Mouse (Mus musculus) testis, adult 2 months (tissue): ENCODE results near the gene 1700029I15Rik.

ENCODE experiments used
- CTCF ChIP-seq: fragments of 200-500 bp; IDR thresholded peaks from 2 replicates; pipeline ENCODE4 v1.5.1; 2012; ENCODE audit warnings: low read depth, mild to moderate bottlenecking, inconsistent platforms, low read length, moderate library complexity; ENCODE audit not compliant: control insufficient read depth, insufficient read depth, insufficient replicate concordance
- POLR2A ChIP-seq: fragments of 200-500 bp; IDR thresholded peaks from 2 replicates; pipeline ENCODE4 v1.6.1; 2012; ENCODE audit warnings: low read depth, mild to moderate bottlenecking, inconsistent platforms, low read length, moderate library complexity; ENCODE audit not compliant: control insufficient read depth

GRCm38 (mm10) chr2:92379783-92380494, 2.4 kb upstream of the 1700029I15Rik start:
- TF ChIP-seq CTCF (no peak), POLR2A (no peak)
